Mouse (Mus musculus): Measurements from ENCODE around the gene C130050O18Rik.

GRCm38 (mm10) chr5:139405953-139406352 is 873 bp downstream of the C130050O18Rik start:
- TF ChIP-seq CTCF (IDR thresholded peaks at IDR 0.05; ENCODE audit: extremely low read depth, insufficient read depth, low read length) = no peak
- no peak for TF ChIP-seq POLR2A (IDR thresholded peaks at IDR 0.05; ENCODE audit: extremely low read depth, insufficient read depth, low read length)
